Mouse (Mus musculus): ENCODE data around the gene Hoxd4.

Hoxd4 gene

DNA sequence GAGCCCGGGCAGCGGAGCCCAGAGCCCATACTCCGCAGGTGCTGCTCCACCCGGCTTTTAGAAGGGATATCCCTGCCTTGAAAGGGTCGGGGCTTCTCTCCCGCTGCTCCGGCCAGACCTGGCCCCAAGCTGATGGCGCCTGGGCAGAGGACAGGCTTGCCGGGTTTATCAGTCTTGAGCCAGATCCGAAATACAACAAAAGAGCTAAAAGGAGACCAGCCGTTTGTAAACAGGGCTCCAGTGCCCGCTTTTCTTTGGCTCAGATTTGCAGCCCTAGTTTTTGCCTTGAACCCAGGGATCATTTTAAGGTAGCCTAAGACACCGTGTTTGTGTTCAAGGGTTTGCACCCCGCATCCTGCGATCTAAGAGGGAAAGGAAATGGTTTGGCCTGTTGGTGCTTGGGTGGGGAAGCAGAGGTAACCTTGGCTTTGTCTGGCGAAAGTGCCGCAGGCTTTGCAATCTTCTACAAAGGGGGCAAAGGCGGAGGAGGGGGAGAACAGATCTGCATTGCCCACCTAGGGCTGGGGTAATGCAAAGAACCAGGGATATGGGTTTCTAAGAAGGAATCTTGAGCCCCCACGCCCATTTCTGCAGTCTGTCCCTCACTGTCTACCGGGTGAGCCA, 18.8 kb upstream of the Hoxd4 start:
- DNase-seq (ENCODE audit: low spot score in 2 of 2) = no peak

DNA sequence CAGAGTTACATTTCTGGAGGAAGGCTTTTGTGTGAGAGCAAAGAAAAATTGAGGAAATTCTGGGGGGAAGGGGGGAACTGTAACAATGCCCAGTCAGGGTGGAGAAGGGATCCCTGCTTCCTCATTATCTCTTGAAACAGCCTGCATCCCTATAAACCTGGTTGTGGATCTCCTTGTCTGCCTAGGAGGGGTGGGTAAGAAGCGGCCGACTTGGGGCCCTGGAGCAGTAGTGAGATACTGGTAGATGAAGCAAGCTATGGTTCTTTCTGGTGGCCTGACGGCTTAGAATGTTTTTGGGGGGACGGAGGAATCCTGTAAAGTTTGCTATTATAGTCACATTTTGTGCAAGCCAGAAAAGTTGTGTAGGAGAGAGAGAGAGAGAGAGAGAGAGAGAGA, 18.3 kb upstream of the Hoxd4 start:
- DNase-seq (ENCODE audit: low spot score in 2 of 2) = no peak

DNA sequence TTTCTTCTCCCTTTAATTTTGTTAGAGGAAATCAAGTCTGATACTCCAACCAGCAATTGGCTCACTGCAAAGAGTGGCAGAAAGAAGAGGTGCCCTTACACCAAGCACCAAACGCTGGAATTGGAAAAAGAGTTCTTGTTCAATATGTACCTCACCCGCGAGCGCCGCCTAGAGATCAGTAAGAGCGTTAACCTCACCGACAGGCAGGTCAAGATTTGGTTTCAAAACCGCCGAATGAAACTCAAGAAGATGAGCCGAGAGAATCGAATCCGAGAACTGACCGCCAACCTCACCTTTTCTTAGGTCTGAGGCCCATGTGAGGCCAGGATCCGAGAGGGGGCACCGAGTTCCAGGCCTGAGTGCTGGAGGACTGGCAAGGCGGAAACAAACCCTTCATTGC, 17.7 kb upstream of the Hoxd4 start:
- no peak for DNase-seq (ENCODE audit: low spot score in 2 of 2)

DNA sequence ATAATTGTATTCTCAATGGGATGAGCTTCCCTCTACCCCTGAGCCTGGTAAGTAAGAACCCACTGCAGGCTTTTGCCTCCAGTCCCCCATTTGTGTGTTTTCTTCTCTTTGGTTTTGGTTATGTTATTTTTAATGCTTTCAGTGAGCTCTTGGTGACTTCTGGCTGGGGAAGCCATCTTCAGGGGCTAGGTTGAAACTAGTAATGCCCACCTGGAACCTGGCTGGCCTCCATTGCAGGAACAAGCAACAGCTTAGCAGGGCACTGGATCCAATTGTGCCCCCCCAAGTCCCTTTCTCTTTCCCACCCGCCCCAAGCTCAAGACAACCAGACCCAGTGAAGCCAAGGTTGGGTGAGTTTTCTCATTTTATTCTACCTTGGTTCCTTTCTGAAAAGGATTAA, 16.3 kb upstream of the Hoxd4 start:
- DNase-seq (ENCODE audit: low spot score in 2 of 2) = no peak

DNA sequence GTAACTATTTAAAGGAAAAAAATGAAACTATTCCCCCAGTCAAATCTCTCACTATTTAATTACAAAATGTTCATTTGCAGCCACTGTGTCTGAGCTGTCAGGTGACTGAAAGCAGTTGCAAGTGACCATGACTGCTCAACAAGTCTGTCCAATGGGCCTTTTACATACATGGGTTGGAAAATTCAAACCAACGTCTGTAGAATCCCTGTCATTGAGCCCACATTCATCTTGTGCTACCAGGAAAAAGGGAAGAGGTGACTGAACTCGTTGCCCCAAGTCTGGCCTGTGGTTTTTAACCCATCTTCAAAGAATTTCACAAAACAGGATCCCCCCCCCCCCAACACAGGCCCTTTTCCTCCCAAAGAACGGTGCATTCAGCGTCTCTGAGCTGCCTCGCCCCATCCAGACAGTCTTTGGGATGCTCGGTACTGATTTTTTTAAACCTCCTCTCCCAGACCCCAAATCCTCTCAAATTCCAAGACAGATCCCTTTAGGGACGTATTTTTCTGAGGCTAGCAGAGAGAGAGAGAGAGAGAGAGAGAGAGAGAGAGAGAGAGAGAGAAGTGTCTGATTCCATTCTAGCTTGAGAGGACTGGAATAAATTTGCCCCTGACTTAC, 15.8 kb upstream of the Hoxd4 start:
- no peak for DNase-seq (ENCODE audit: low spot score in 2 of 2)

DNA sequence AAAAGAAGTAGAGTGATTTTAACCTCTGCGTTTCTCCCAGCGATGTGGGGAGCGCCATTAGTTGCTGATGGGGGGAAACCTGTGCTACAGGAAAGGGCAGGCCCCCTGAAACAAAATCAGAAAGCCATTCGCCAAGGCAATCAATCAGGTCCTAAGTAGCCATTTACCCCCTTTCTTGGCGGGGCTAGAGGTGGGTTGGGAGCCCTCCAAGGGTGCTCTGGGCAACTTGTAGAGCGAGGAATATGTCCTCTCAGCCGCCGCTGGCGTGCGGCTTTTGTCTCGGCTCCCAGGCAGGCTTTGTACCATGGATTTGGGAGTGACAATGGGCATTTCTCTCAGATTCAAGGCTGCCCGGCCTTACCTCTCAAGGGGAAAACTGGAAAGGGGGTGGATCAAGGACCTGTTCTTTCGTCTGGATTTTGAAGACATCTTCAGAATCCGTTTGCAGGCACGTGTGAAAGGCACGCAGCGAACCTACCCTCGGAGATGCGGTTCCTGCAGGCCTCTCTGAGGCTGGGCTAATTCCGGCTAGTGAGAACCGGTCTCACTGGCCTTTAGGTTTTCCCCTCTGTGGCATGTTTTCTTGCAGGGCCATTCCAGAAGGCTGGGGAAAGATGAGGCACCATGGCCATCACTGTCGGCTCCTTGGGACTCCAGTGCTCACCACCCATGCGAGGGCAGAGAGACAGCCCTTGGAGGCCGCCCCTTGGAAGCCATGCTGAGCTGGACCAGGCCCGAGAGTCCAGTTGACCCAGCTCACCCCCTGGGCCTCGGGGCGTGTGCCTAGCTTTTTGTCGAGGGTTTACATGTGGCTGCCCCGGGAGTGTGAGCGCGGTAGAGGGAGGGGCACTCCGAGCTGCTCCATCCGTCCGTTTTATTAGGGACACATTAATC, 15.0 kb upstream of the Hoxd4 start:
- no peak for DNase-seq (ENCODE audit: low spot score in 2 of 2)

DNA sequence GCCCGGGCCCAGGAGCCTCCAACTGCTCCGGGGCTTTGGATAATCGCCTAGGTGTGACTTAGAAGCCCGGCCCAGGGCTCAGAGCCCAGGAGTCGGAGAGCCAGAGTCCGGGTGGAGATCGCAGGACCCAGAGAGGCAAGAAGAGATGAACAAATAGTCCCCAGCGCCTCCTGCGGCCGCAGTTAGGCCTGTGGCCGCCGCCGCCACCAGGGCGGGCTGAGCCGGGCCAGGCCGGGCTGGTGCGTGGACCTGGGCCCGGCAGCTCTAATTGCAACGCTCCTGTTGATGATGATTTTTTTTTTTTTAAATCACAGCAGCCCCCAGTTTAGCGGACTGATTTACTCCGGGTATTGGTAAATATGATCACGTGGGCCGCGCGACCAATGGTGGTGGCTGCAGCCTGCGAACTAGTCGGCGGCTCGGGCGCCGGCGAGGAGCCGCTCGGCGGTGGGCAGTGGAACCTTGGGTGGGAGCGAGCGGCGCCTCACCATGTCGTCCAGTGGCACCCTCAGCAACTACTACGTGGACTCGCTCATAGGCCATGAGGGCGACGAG, 14.1 kb upstream of the Hoxd4 start, which contains the start of gene Hoxd9:
Hoxd9 (plus strand) TSS at position 161 of the 555 bp plus-strand sequence.
- no peak for DNase-seq (ENCODE audit: low spot score in 2 of 2)

DNA sequence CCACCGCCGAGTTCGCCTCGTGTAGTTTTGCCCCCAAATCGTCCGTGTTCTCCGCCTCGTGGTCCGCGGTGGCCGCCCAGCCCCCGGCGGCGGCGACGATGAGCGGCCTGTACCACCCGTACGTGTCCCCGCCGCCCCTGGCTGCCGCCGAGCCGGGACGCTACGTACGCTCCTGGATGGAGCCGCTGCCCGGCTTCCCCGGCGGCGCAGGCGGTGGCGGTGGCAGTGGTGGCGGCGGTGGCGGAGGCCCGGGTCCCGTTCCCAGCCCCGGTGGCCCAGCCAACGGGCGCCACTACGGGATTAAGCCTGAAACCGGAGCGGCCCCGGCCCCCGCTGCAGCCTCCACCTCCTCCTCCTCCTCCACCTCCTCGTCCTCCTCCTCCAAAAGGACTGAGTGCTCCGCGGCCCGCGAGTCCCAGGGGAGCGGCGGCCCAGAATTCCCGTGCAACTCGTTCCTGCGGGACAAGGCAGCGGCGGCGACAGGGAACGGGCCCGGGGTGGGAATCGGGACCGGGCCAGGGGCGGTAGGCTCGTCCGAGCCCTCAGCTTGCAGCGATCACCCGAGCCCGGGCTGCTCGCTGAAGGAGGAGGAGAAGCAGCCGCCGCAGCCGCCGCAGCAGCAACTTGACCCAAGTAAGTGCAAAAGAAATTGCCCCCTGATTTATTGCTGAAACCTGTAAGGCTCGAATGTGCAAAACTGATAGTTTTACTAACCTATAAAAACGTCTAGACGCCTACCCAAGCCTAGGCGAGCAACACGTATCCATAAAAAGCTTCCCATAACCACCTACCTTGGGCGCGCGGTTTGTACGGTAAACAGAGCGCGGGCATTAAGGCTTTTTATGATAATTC, 13.3 kb upstream of the Hoxd4 start:
- no peak for DNase-seq (ENCODE audit: low spot score in 2 of 2)

DNA sequence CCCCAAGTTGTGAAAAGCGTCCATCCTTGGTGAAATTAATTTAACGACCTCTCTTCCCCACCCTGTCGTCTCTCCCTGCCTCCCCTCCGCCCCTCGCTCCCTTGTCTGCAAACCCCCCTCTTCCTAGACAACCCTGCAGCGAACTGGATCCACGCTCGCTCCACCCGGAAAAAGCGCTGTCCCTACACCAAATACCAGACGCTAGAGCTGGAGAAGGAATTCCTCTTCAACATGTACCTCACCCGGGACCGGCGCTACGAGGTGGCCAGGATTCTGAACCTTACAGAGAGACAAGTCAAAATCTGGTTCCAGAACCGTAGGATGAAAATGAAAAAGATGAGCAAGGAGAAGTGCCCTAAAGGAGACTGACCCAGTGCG, 12.7 kb upstream of the Hoxd4 start:
- DNase-seq (ENCODE audit: low spot score in 2 of 2) = no peak

DNA sequence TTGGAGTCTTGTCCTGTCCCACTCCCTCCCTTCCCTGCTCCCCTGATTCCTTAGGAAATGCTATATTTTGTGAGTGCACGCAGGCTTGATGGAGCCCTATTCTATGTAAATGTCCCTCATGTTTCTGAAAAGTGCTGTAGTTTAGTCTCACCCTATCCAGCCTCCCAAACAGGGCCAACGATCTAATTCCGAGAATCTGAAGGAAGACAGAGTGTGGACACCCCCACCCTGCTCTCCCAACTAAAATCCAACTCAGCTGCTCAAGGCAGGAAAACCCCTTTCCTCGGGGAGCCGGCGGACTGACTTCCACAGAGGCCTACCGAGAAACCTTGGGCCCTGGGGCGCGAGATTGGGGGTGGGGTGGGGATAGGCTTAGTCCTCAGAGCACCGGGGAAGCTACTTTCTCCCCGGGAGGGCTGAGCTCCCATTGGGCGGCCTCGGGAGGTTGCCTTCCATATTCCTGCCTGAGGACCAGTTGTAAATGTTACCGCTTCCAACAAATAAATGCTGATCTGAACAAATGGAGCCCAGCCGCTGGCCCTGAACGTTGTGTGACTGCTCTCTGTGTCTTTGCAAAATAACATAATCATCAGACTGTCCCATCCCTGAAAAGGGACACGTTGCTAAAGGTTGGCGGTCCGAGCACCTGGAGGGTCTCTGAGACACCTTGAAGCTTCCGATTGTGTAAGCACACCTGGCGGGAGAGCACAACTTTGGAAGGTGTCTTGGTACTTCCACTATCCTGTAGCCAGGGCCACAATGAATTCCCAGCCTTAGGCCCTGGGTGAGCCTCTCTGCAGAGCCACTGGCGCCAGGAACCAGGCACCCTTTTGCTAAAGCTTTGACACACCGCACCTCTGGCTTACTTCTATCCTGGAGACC, 11.8 kb upstream of the Hoxd4 start:
- no peak for DNase-seq (ENCODE audit: low spot score in 2 of 2)

DNA sequence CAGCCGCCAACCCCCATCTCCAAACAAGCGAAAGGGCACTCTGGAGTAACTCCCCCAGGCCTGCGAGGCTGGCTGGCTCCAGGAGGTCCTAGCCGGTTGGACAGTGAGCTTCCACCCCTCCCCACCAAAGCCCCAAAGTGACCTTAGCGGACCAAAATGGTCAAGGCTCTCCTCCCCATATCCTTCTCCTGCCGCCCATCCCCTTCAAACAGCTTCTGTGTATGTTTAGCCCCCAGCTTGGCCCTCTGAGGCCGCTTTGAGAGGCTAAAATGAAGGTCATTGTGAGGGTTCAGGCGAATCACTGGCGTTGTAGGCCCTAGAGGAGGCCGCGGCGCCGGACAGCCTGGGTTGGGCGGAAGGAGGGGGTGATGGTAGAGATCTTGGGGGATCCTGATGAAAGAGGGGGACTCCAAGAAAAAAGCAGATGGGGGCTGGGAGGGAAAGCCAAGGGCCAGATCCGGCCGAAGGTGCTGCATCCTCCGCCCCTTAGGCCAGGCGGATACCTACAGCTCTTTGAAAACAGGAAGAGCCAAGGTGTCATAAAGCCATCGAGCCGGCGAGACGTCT, 11.1 kb upstream of the Hoxd4 start:
- no peak for DNase-seq (ENCODE audit: low spot score in 2 of 2)

DNA sequence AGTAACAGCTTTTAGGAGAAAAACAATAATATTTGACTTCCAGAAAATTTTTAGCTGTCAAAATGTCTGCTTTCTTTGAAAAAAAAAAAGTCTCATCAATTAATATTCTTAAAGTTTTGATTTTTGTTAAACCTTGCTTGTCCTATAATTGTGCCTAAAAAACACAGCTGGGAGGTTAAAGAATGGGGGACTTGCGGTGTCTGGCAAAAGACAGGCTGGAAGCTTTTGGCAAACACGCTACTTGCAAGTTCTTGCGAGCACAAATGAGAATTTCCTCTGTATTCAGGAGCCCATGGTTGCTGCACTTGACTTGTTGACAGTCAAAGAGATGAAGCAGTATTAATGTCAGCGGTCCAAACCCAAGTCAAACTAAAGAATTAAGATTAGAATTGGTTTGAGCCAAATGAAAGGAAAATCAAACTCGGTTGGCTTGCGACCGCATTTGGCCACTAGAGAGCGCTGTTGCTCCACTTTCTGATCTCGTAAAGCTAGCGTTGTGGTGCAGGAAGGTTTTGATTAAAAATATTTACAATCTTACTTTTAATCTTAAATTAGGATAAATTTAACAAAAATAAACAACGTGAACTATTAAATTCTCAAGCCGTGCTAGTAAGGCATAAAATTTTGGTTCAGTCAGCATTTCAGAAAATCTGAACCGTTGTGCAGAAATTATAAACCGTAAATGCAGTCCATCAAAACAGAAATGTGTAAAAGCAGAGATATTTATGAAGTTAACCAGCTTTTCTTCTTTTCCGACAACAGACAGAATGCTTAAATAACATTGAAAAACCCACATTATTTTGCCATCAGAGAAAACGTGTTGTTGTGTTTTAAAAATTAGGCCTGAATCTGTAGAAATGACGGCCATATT, 9.5 kb upstream of the Hoxd4 start:
- DNase-seq (ENCODE audit: low spot score in 2 of 2) = peak in 1 of 2 experiments; percentile 76

DNA sequence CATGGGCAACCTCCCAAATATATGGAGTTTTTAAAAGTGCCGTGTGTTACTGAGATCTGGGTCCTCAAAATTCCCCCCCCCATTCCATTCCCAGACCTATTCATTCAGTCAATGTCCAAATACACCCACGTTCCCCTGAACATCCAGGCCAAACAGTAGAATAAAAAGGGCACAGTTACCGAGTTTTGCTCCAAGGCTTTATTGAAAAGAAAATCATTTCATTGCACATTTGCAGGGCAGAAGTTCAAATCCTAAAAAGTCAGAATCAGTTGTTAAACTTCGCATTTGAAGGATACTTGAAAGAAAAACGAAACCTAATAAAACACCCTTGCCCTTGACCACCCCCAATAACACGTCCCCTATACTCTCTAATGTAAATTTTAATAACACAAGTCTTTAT, 8.9 kb upstream of the Hoxd4 start:
- no peak for DNase-seq (ENCODE audit: low spot score in 2 of 2)

DNA sequence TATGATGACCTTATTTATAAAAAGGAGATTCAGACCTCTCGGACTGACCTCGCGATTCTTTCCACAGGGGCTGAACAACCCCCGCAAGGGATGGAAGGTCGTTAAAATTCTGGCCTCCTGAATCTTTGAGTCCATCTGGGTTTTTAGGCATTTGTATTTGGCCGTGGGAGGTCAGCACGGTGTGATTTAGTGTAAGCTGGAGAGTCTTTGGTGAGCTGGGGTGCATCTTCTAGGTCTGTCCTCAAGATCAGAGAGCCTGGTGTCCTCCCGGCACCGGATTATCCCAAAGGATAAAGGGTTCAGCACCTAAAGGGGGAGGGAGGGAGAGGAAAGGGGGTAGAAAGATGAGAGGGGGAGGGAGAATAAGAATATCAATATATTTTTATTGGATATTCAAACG, 8.4 kb upstream of the Hoxd4 start:
- DNase-seq (ENCODE audit: low spot score in 2 of 2) = no peak

DNA sequence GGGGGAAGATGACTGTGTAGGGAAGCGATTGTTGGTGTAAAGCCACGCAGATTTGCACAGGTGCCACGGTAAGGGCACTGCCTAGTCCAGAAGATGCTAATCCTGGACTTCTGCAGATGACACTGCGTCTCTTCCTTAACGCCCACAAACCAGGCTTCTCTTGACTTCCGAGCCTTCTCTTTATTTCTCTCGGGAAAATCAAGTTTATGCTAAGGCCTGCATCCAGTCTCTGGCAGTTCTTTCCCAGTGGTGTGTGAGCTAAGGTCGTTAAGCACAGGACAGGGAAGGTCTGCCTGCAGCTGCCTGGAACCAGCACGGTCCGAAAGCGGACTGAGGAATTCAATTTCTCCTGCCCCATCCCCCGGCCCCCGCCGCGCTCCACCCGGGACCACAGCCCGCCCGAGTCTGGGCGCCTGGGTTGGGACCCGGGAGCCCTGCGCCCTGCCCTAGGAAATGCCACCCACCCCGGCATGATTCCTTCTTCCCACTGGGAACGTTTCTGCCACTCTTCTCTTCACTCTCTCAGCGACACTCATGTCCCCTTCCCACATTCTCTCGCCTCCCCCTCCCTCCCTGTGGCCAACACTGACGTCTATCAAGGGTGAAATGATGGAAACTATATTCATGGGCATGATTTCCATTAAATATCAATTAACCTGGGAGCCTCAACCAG, 7.9 kb upstream of the Hoxd4 start:
- DNase-seq (ENCODE audit: low spot score in 2 of 2) = no peak

DNA sequence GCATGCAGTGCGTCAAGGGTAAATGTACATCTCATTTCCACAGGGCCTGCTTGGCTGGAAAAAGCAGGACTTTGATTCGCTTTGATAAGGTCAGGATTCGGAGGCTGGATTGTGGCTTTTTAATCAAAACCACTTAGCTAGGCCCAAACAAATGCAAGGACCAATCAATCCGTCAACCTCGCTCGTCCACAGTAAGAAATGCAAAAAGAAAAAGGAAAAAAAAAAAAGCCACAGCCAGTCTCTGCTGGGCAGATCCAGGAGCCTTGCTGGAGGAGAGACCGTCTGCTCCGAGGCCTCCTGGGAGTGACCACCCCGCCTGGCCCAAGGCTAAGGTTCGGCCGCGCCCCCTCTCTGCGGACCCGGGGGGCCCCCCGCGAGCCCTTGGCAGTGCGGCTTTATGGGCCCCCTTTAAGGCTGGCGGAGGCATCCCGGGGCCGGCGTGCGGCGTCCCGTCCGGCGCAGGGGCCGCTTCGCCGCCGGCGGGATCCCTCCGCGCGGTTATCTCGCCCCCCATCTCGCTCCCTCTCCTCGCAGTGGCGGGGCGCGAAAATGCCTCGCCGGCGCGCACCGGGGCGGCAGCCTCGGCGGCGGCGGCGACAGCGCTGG, 7.2 kb upstream of the Hoxd4 start, which contains the start of gene Hoxd8:
Hoxd8 (plus strand) TSS at position 223 of the 606 bp plus-strand sequence.
- no peak for DNase-seq (ENCODE audit: low spot score in 2 of 2)

DNA sequence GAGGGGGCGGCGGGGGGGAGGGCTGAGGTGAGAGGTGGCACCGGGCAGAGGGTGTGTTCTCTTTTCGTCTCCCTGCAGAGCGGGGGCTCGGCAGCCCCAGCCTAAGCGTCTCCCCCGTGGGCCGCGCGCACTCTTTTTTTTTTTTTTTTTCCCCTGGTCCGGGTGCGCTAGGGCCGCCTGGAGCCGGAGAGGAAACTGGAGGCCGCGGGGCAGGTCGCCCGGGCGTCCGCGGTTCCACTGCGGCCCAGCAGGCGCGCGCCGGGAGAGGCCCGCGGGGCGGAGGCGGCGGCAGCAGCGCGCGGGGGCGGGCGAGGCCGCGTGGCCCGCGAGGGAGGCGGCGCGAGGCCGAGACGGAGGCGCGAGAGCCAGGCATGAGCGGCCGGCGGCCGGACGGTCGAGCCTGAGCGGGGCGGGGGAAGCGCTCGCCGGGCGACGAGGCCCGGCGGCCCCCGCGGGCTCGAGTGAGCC, 6.7 kb upstream of the Hoxd4 start:
- DNase-seq (ENCODE audit: low spot score in 2 of 2) = no peak

DNA sequence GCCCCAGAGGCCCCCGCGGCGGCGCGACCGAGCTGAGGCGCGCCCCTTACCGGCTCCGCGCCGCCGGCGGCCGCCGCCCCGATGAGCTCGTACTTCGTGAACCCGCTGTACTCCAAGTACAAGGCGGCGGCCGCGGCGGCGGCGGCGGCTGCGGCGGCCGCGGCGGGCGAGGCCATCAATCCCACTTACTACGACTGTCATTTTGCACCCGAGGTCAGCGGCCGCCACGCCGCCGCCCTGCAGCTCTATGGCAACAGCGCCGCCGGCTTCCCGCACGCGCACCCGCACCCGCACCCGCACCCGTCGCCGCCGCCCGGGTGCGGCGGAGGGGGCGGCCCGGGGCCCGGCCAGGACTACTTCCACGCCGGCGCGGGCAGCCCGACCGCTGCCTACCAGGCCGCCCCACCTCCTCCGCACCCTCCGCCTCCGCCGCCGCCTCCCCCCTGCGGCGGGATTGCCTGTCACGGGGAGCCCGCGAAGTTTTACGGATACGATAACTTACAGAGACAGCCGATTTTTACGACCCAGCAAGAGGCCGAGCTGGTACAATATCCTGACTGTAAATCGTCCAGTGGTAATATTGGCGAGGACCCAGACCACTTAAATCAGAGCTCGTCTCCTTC, 6.2 kb upstream of the Hoxd4 start:
- no peak for DNase-seq (ENCODE audit: low spot score in 2 of 2)

Measured in left cerebral cortex, adult 9 months (tissue).